ENCODE assay signal across 22 mouse cellular contexts in the genomic region with DNA sequence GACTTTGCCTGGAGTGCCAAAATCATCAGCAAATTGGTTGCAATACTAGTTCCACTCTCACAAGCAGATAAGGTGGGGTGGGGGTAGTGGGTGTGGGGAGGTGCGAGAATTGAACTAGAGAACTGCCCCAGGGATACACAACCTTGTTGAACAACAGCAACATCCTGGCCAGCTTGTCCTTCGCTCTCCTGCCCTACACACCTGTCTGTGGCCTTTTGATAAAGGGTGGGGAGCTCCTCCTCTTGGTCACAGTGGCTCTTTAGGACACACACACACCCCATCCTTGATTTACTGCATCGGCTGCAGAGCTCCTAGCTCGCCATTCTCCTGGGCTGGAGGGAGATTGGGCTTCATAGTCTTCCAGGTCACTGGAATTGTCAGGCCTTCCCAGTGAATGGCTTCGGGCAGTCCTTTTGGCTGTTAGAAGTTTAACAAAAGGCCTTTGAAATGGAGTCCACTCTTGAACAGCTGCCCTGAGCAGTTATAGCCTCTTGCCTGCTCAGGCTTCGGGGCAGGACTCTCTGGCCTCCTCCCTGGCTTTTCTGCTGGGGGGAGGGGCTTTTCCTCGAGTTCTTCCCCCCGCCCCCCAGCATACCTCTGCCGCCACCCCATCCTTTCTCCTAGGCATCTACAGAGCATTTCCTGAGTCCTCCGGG. TPM values are rescaled to one million over a fixed set of nuclear protein-coding genes. Genes with fewer than 3 reads are reported as not detected.
DNase-seq lines count a peak whose midpoint lies in the region; ATAC-seq lines count a peak whose summit lies in the region.
"Had no signal": no experiment of that assay in that cellular context is flagged by ENCODE, and none has a peak within 500 bp of the region (broad histone marks: within the 10 kb centered on the region; RNA-seq: fewer than 3 reads in every experiment).

No protein-coding gene starts in this region.

- H3K4me3 ChIP-seq in forebrain, embryonic 12.5 days (replicated peaks), result no peak overlapping the region
- no peak overlapping the region for H3K4me3 ChIP-seq in forebrain, embryonic 16.5 days (replicated peaks; ENCODE audit: low read length)
- H3K4me3 ChIP-seq in midbrain, embryonic 12.5 days, result no peak overlapping the region
- H3K4me3 ChIP-seq in midbrain, embryonic 16.5 days (ENCODE audit: low read depth, low read length), result no peak overlapping the region
- no peak overlapping the region for H3K4me3 ChIP-seq in neural tube, embryonic 11.5 days (ENCODE audit: low read depth, low read length)
- H3K4me3 ChIP-seq: heart, embryonic 12.5 days; layer of hippocampus, adult 2 months; liver, embryonic 12.5 days; lung, embryonic 15.5 days; midbrain, embryonic 13.5 days had no signal

- no peaks in the 10 kb centered on the region for H3K36me3 ChIP-seq in forebrain, embryonic 12.5 days (replicated peaks)
- no peaks in the 10 kb centered on the region for H3K36me3 ChIP-seq in forebrain, embryonic 16.5 days (ENCODE audit: control insufficient read depth, insufficient read depth)
- H3K36me3 ChIP-seq in midbrain, embryonic 12.5 days, result no peaks in the 10 kb centered on the region
- no peaks in the 10 kb centered on the region for H3K36me3 ChIP-seq in midbrain, embryonic 16.5 days (ENCODE audit: control insufficient read depth, insufficient read depth, low read length)
- H3K36me3 ChIP-seq in neural tube, embryonic 11.5 days (ENCODE audit: control insufficient read depth, insufficient read depth, low read length), result no peaks in the 10 kb centered on the region
- H3K36me3 ChIP-seq: heart, embryonic 12.5 days; liver, embryonic 12.5 days; lung, embryonic 15.5 days; midbrain, embryonic 13.5 days had no signal

- ATAC-seq in forebrain, embryonic 12.5 days (ENCODE audit: low FRiP score), result no peak
- no peak for ATAC-seq in forebrain, embryonic 16.5 days
- ATAC-seq in midbrain, embryonic 12.5 days (ENCODE audit: low FRiP score, low read depth), result no peak
- no peak for ATAC-seq in midbrain, embryonic 16.5 days
- no peak for ATAC-seq in neural tube, embryonic 11.5 days (ENCODE audit: insufficient read depth, low FRiP score, low TSS enrichment)
- ATAC-seq: forebrain, embryonic 14.5 days; liver, embryonic 12.5 days; midbrain, embryonic 13.5 days had no signal

- H3K27ac ChIP-seq in forebrain, embryonic 12.5 days, result 0 out of 2 replicates have a peak overlapping the region, but pooled peaks have one; percentile 2
- no peak overlapping the region for H3K27ac ChIP-seq in forebrain, embryonic 16.5 days (ENCODE audit: low read length)
- peak overlapping the region; percentile 54; the same call in 1 of the 2 replicates for H3K27ac ChIP-seq in midbrain, embryonic 12.5 days (replicated peaks)
- no peak overlapping the region for H3K27ac ChIP-seq in midbrain, embryonic 16.5 days (ENCODE audit: low read length)
- no peak overlapping the region for H3K27ac ChIP-seq in neural tube, embryonic 11.5 days (ENCODE audit: low read depth, low read length)
- H3K27ac ChIP-seq: layer of hippocampus, adult 2 months; liver, embryonic 12.5 days; lung, embryonic 15.5 days; midbrain, embryonic 13.5 days had no signal

- no peak overlapping the region; the same call in 1 of the 2 replicates for H3K9ac ChIP-seq in forebrain, embryonic 12.5 days
- no peak overlapping the region for H3K9ac ChIP-seq in forebrain, embryonic 16.5 days (replicated peaks; ENCODE audit: low read depth, low read length)
- no peak overlapping the region; the same call in 1 of the 2 replicates for H3K9ac ChIP-seq in midbrain, embryonic 12.5 days (replicated peaks)
- H3K9ac ChIP-seq in midbrain, embryonic 16.5 days (ENCODE audit: low read depth, low read length), result no peak overlapping the region
- H3K9ac ChIP-seq in neural tube, embryonic 11.5 days (ENCODE audit: low read length), result no peak overlapping the region
- H3K9ac ChIP-seq: heart, embryonic 12.5 days; liver, embryonic 12.5 days; lung, embryonic 15.5 days; midbrain, embryonic 13.5 days had no signal

- peak; percentile 60 for DNase-seq in embryo, embryonic 9.5 days (ENCODE audit: extremely low spot score)
- no peak for DNase-seq in neural tube, embryonic 11.5 days (ENCODE audit: low spot score)
- no peak for DNase-seq in heart, adult 18-20 months
- DNase-seq in cerebellum, postnatal 4 days (ENCODE audit: low spot score in 2 of 2), result no peak
- DNase-seq: cerebellum, adult 9-10 months; gastrocnemius, postnatal 36 days; heart, postnatal 14 days; kidney, adult 18-20 months; kidney, postnatal 14 days; lung, postnatal 4 days; thymus, postnatal 25 days had no signal

- 22% methylated on average over 10 of the region's 10 CpGs for WGBS in forebrain, embryonic 12.5 days
- 40% methylated on average over 10 of the region's 10 CpGs for WGBS in forebrain, embryonic 16.5 days
- WGBS in midbrain, embryonic 12.5 days, result 23% methylated on average over 10 of the region's 10 CpGs
- WGBS in midbrain, embryonic 16.5 days, result 31% methylated on average over 10 of the region's 10 CpGs
- 15% methylated on average over 10 of the region's 10 CpGs for WGBS in neural tube, embryonic 11.5 days

- H3K27me3 ChIP-seq in forebrain, embryonic 12.5 days, result peaks cover 56% of the 10 kb centered on the region
- H3K27me3 ChIP-seq in forebrain, embryonic 16.5 days (replicated peaks; ENCODE audit: control insufficient read depth, insufficient read depth, low read length), result peaks cover 6% of the 10 kb centered on the region; the same call in 1 of the 2 replicates
- H3K27me3 ChIP-seq in midbrain, embryonic 12.5 days, result peaks cover 29% of the 10 kb centered on the region
- peaks cover 3% of the 10 kb centered on the region; the same call in 1 of the 2 replicates for H3K27me3 ChIP-seq in midbrain, embryonic 16.5 days (ENCODE audit: control insufficient read depth, insufficient read depth, low read depth, low read length)
- no peaks in the 10 kb centered on the region for H3K27me3 ChIP-seq in neural tube, embryonic 11.5 days (ENCODE audit: control insufficient read depth, insufficient read depth, low read length)
- H3K27me3 ChIP-seq: lung, embryonic 15.5 days had no signal

- H3K4me2 ChIP-seq in forebrain, embryonic 12.5 days, result peak overlapping the region; percentile 42; the same call in 1 of the 2 replicates
- no peak overlapping the region for H3K4me2 ChIP-seq in forebrain, embryonic 16.5 days (ENCODE audit: low read length)
- peak overlapping the region; percentile 37; the same call in 1 of the 2 replicates for H3K4me2 ChIP-seq in midbrain, embryonic 12.5 days (replicated peaks)
- no peak overlapping the region for H3K4me2 ChIP-seq in midbrain, embryonic 16.5 days (ENCODE audit: low read length)
- H3K4me2 ChIP-seq in neural tube, embryonic 11.5 days (ENCODE audit: low read depth), result 0 out of 2 replicates have a peak overlapping the region, but pooled peaks have one; percentile 3
- H3K4me2 ChIP-seq: heart, embryonic 12.5 days; liver, embryonic 12.5 days; lung, embryonic 15.5 days had no signal

- H3K4me1 ChIP-seq in forebrain, embryonic 12.5 days, result peaks cover 57% of the 10 kb centered on the region
- H3K4me1 ChIP-seq in forebrain, embryonic 16.5 days (replicated peaks; ENCODE audit: control insufficient read depth, insufficient read depth, low read length), result peaks cover 22% of the 10 kb centered on the region
- H3K4me1 ChIP-seq in midbrain, embryonic 12.5 days, result peaks cover 51% of the 10 kb centered on the region
- H3K4me1 ChIP-seq in midbrain, embryonic 16.5 days (ENCODE audit: control insufficient read depth, insufficient read depth, low read length), result peaks cover 33% of the 10 kb centered on the region
- H3K4me1 ChIP-seq in neural tube, embryonic 11.5 days (ENCODE audit: control insufficient read depth, insufficient read depth, low read length), result peaks cover 21% of the 10 kb centered on the region
- H3K4me1 ChIP-seq: liver, embryonic 12.5 days had no signal

- no peaks in the 10 kb centered on the region for H3K9me3 ChIP-seq in forebrain, embryonic 12.5 days
- H3K9me3 ChIP-seq in forebrain, embryonic 16.5 days (ENCODE audit: control insufficient read depth, low read length), result no peaks in the 10 kb centered on the region
- H3K9me3 ChIP-seq in midbrain, embryonic 12.5 days, result no peaks in the 10 kb centered on the region
- H3K9me3 ChIP-seq in midbrain, embryonic 16.5 days (replicated peaks; ENCODE audit: control insufficient read depth, low read length, poor library complexity, severe bottlenecking), result no peaks in the 10 kb centered on the region
- H3K9me3 ChIP-seq in neural tube, embryonic 11.5 days (ENCODE audit: control insufficient read depth, low read length), result no peaks in the 10 kb centered on the region
- H3K9me3 ChIP-seq: heart, embryonic 12.5 days; liver, embryonic 12.5 days; lung, embryonic 15.5 days; midbrain, embryonic 13.5 days had no signal

RNA-seq across cellular contexts. Expression of a gene that starts 26.2 kb away (rescaled TPM):
- polyA plus RNA-seq in forebrain, embryonic 12.5 days (2016; fragmentation: Nextera tagmentation; extraction: Ambion mirVana), result 14.8 and 17.4 TPM in 2 replicates
- 5.9 and 8.4 TPM in 2 replicates for polyA plus RNA-seq in forebrain, embryonic 16.5 days (2015; fragmentation: Nextera tagmentation; extraction: Ambion mirVana)
- polyA plus RNA-seq in midbrain, embryonic 12.5 days (2016; fragmentation: Nextera tagmentation; extraction: Ambion mirVana), result 19.8 and 28.1 TPM in 2 replicates
- 9.3 and 11.3 TPM in 2 replicates for polyA plus RNA-seq in midbrain, embryonic 16.5 days (2015; fragmentation: Nextera tagmentation; extraction: Ambion mirVana)
- polyA plus RNA-seq in neural tube, embryonic 11.5 days (2014; fragmentation: Nextera tagmentation; extraction: Ambion mirVana), result 16.4 and 21.2 TPM in 2 replicates
- 1 to 10 TPM; 3.5 to 4.7 TPM for total RNA-seq in heart, adult 18-20 months (2021)
- total RNA-seq: MEL had no signal

Comparison
In these comparisons a context has a peak if more than half of its experiments do, and no peak if none do; other contexts are left out.
1. H3K27ac ChIP-seq: peak in forebrain, embryonic 12.5 days (single experiment) and midbrain, embryonic 12.5 days (single experiment); none in forebrain, embryonic 16.5 days (single experiment), midbrain, embryonic 16.5 days (single experiment) and neural tube, embryonic 11.5 days (single experiment).
2. H3K4me2 ChIP-seq: peak in forebrain, embryonic 12.5 days (single experiment), midbrain, embryonic 12.5 days (single experiment) and neural tube, embryonic 11.5 days (single experiment); none in forebrain, embryonic 16.5 days (single experiment) and midbrain, embryonic 16.5 days (single experiment).